Mouse (Mus musculus) natural killer cell, adult 2 months (primary cell): ENCODE data around the gene Ccsap.

Experiments
- DNase-seq, 2 experiments: peaks; one replicate each; pipeline ENCODE4 v3.0.0; 2022; ENCODE audit warnings: low spot score in 2 of 2

The Ccsap gene

GRCm38 (mm10) chr8:123859648-123860259 lies at the start of gene Ccsap:
Gene Ccsap, minus strand, starts transcription at chr8:123860209.
- peak; percentile 32 to 41 for DNase-seq

- no peak for DNase-seq
Measured at GRCm38 (mm10) chr8:123907604-123908003, 47.6 kb upstream of the Ccsap start.

- DNase-seq, result no peak
Measured at GRCm38 (mm10) chr8:123902653-123903052, 42.6 kb upstream of the Ccsap start.

GRCm38 (mm10) chr8:123899366-123899765 lies 39.4 kb upstream of the Ccsap start:
- no peak for DNase-seq

GRCm38 (mm10) chr8:123898576-123898975 lies 38.6 kb upstream of the Ccsap start:
- no peak for DNase-seq

GRCm38 (mm10) chr8:123896774-123897173 lies 36.8 kb upstream of the Ccsap start:
- DNase-seq, result no peak

GRCm38 (mm10) chr8:123896366-123896761 lies 36.4 kb upstream of the Ccsap start:
- DNase-seq, result no peak

- no peak for DNase-seq
Measured at GRCm38 (mm10) chr8:123895680-123896365, 35.8 kb upstream of the Ccsap start.

- DNase-seq, result no peak
Measured at GRCm38 (mm10) chr8:123895230-123895629, 35.2 kb upstream of the Ccsap start.

- DNase-seq, result no peak
Measured at GRCm38 (mm10) chr8:123894502-123895097, 34.6 kb upstream of the Ccsap start, which contains the start of gene Acta1. Gene Acta1, minus strand, starts transcription at chr8:123894751.

- no peak for DNase-seq
Measured at GRCm38 (mm10) chr8:123893413-123893812, 33.4 kb upstream of the Ccsap start.

- DNase-seq, result no peak
Measured at GRCm38 (mm10) chr8:123892586-123893155, 32.7 kb upstream of the Ccsap start.

GRCm38 (mm10) chr8:123891883-123892585 lies 32.0 kb upstream of the Ccsap start:
- DNase-seq, result no peak

GRCm38 (mm10) chr8:123891271-123891670 lies 31.3 kb upstream of the Ccsap start:
- DNase-seq, result no peak

GRCm38 (mm10) chr8:123889797-123890196 lies 29.8 kb upstream of the Ccsap start:
- no peak for DNase-seq

- no peak for DNase-seq
Measured at GRCm38 (mm10) chr8:123887956-123888355, 27.9 kb upstream of the Ccsap start.

- no peak for DNase-seq
Measured at GRCm38 (mm10) chr8:123887163-123887562, 27.2 kb upstream of the Ccsap start.

GRCm38 (mm10) chr8:123884721-123885565 lies 24.9 kb upstream of the Ccsap start:
- DNase-seq, result no peak

- no peak for DNase-seq
Measured at GRCm38 (mm10) chr8:123883094-123883493, 23.1 kb upstream of the Ccsap start.

- no peak for DNase-seq
Measured at GRCm38 (mm10) chr8:123882412-123882811, 22.4 kb upstream of the Ccsap start.

GRCm38 (mm10) chr8:123880821-123881350 lies 20.9 kb upstream of the Ccsap start:
- DNase-seq, result no peak
